Mouse (Mus musculus) brain, embryonic 14.5 days (tissue): ENCODE data around the gene Rassf3.

Experiments
- CTCF ChIP-seq: fragments of 200-500 bp; IDR thresholded peaks from 2 replicates; pipeline ENCODE4 v1.5.1; 2012; ENCODE audit warnings: inconsistent platforms, mild to moderate bottlenecking, moderate library complexity, borderline replicate concordance; ENCODE audit not compliant: insufficient read depth, insufficient read length; ENCODE audit errors: extremely low read depth
- POLR2A ChIP-seq: fragments of 200-500 bp; IDR thresholded peaks from 2 replicates; pipeline ENCODE4 v1.6.1; 2012; ENCODE audit warnings: mild to moderate bottlenecking, inconsistent platforms, borderline replicate concordance; ENCODE audit not compliant: poor library complexity, insufficient read depth, insufficient read length, severe bottlenecking; ENCODE audit errors: extremely low read depth

GRCm38 (mm10) chr10:121476968-121477337, 806 bp upstream of the Rassf3 start:
- TF ChIP-seq POLR2A (no peak), CTCF (no peak)
